Mouse (Mus musculus): Measurements from ENCODE around the gene Bglap3.

- TF ChIP-seq CTCF (IDR thresholded peaks at IDR 0.05; ENCODE audit: low read depth, low read length) (no peak), EP300 (IDR thresholded peaks at IDR 0.05; ENCODE audit: insufficient read depth, low read depth, low read length) (no peak), POLR2A (IDR thresholded peaks at IDR 0.05; ENCODE audit: insufficient read depth, low read length) (no peak)
Measured at GRCm38 (mm10) chr3:88393776-88394375, 21.3 kb upstream of the Bglap3 start.

Data from ES-Bruce4 (cell line).